Mouse (Mus musculus) thymus, adult 2 months (tissue): ENCODE measurements at regions not wholly inside any gene's neighbourhood (a gene's known extent, or its start where the extent isn't known, plus 50 kb on each side); places are given as distances from the start of the nearest gene placed in this dataset.

Source experiments
- DNase-seq: peaks from one replicate; pipeline ENCODE4 v3.0.0; 2021
- H3K27ac ChIP-seq: fragments of 200-500 bp; 2 replicates; pipeline ENCODE4 v1.5.1; 2012; ENCODE audit warnings: low read length, control low read depth; ENCODE audit not compliant: control insufficient read depth, insufficient read depth
- H3K27me3 ChIP-seq: fragments of 200-500 bp; 2 replicates; pipeline ENCODE4 v1.6.1; 2012; ENCODE audit warnings: mild to moderate bottlenecking, low read length, moderate library complexity, mixed read lengths; ENCODE audit not compliant: control insufficient read depth, insufficient read depth
- H3K36me3 ChIP-seq: fragments of 200-500 bp; 2 replicates; pipeline ENCODE4 v1.6.1; 2012; ENCODE audit warnings: mild to moderate bottlenecking, low read length, moderate library complexity; ENCODE audit not compliant: control insufficient read depth, insufficient read depth
- H3K4me1 ChIP-seq: fragments of 200-500 bp; replicated peaks from 2 replicates; pipeline ENCODE4 v1.6.1; 2012; ENCODE audit warnings: low read length; ENCODE audit not compliant: control insufficient read depth, insufficient read depth
- H3K4me3 ChIP-seq: fragments of 200-500 bp; 2 replicates; pipeline ENCODE4 v1.5.1; 2012; ENCODE audit warnings: mild to moderate bottlenecking, low read length, control low read depth, moderate library complexity; ENCODE audit not compliant: control insufficient read depth, insufficient read depth
- CTCF ChIP-seq: fragments of 200-500 bp; IDR thresholded peaks from 2 replicates; pipeline ENCODE4 v1.5.1; 2012; ENCODE audit warnings: mild to moderate bottlenecking, control low read depth, low read length, moderate library complexity, borderline replicate concordance; ENCODE audit not compliant: control insufficient read depth, poor library complexity, insufficient read depth; ENCODE audit errors: extremely low read depth
- POLR2A ChIP-seq: fragments of 200-500 bp; IDR thresholded peaks from 2 replicates; pipeline ENCODE4 v1.6.1; 2012; ENCODE audit warnings: mild to moderate bottlenecking, low read length, control low read depth, moderate library complexity; ENCODE audit not compliant: control insufficient read depth, poor library complexity, insufficient read depth; ENCODE audit errors: extremely low read depth
- WGBS: fragments of 180-500 bp; shearing (Covaris S2); methylation state at CpG from one replicate; pipeline ENCODE4 v1.1.7; 2018; 5-methylcytosine and 5-hydroxymethylcytosine counted together

GRCm38 (mm10) chr8:127768311-127768710 lies 590.1 kb upstream of the Nrp1 start:
- Histone ChIP-seq H3K4me1 (no peaks in the 10 kb centered on the region), H3K36me3 (no peaks in the 10 kb centered on the region), H3K27me3 (no peaks in the 10 kb centered on the region), H3K27ac (no peak overlapping the region), H3K4me3 (no peak overlapping the region)
- whole genome bisulfite sequencing, result 91% methylated on average over 3 of the region's 3 CpGs
- TF ChIP-seq CTCF, result no peak
- no peak for TF ChIP-seq POLR2A
- no peak for DNase-seq

- whole genome bisulfite sequencing, result 100% methylated on average over 1 of the region's 1 CpGs
- no peak for TF ChIP-seq CTCF
Observed at GRCm38 (mm10) chr8:127769651-127770050, 588.8 kb upstream of the Nrp1 start.

GRCm38 (mm10) chr8:127771781-127772180 lies 586.6 kb upstream of the Nrp1 start:
- no peak overlapping the region for H3K4me3 ChIP-seq
- WGBS, result 82% methylated on average over 1 of the region's 1 CpGs

More at GRCm38 (mm10) chr8:127769651-127770050, 588.8 kb upstream of the Nrp1 start:
- Histone ChIP-seq H3K27ac (no peak overlapping the region), H3K4me1 (no peaks in the 10 kb centered on the region), H3K27me3 (no peaks in the 10 kb centered on the region), H3K4me3 (no peak overlapping the region), H3K36me3 (no peaks in the 10 kb centered on the region)
- DNase-seq, result no peak

GRCm38 (mm10) chr8:127772415-127772814 lies 586.0 kb upstream of the Nrp1 start:
- Histone ChIP-seq H3K36me3 (no peaks in the 10 kb centered on the region), H3K4me3 (no peak overlapping the region), H3K27ac (no peak overlapping the region), H3K27me3 (no peaks in the 10 kb centered on the region), H3K4me1 (peaks cover 3% of the 10 kb centered on the region; the same call in 1 of the 2 replicates)
- 88% methylated on average over 3 of the region's 3 CpGs for WGBS
- TF ChIP-seq CTCF (no peak), POLR2A (no peak)
- DNase-seq, result no peak

More at GRCm38 (mm10) chr8:127771781-127772180, 586.6 kb upstream of the Nrp1 start:
- no peaks in the 10 kb centered on the region for H3K27me3 ChIP-seq
- H3K27ac ChIP-seq, result no peak overlapping the region
- TF ChIP-seq CTCF (no peak), POLR2A (no peak)
- no peaks in the 10 kb centered on the region for H3K36me3 ChIP-seq
- H3K4me1 ChIP-seq, result peaks cover 3% of the 10 kb centered on the region; the same call in 1 of the 2 replicates
- DNase-seq, result no peak

DNA sequence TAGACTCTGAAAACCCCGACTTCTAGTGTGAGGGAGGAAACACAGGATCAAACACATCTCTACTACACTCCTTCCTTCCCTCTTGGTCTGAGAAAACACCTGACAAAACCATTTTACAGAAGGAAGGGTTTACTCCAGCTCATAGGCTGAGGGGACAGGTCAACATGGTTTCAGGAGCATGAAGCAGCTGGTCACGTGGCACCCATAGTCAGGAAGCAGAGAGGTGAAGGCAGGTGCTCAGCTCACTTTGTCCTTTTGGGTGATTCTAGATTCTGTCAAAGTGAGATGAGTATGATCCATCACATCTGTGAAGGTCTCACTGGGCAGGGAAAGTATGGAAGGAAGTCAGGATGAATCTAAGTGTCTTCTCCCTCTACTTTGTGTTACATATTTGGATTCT lies 585.5 kb upstream of the Nrp1 start:
- Histone ChIP-seq H3K27me3 (no peaks in the 10 kb centered on the region), H3K36me3 (no peaks in the 10 kb centered on the region)

DNA sequence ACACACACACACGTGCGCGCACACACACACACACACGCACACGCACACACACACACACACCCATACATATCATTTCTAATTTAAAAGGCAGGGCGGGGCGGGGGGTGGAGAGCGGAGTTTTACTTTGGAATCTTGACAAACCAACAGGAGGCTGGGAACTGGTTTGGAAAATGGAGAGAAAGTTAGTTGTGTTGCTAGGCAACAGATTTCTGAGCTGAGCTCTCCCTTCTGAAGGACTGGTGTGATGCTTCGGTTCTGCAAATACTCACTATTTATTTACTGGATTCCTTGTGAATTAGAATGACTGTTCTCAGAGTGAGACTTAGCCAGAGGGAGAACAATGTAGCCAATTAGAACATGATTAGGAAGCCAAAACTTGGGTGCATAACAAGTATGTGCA lies 583.8 kb upstream of the Nrp1 start:
- peaks cover 3% of the 10 kb centered on the region; the same call in 1 of the 2 replicates for H3K4me1 ChIP-seq
- H3K27me3 ChIP-seq, result no peaks in the 10 kb centered on the region
- DNase-seq, result no peak
- no peak overlapping the region for H3K4me3 ChIP-seq
- no peaks in the 10 kb centered on the region for H3K36me3 ChIP-seq
- TF ChIP-seq CTCF (no peak), POLR2A (no peak)
- 97% methylated on average over 9 of the region's 9 CpGs for WGBS
- no peak overlapping the region for H3K27ac ChIP-seq

More for the DNA sequence above, 585.5 kb upstream of the Nrp1 start:
- TF ChIP-seq POLR2A (no peak), CTCF (no peak)
- Histone ChIP-seq H3K4me1 (peaks cover 3% of the 10 kb centered on the region; the same call in 1 of the 2 replicates), H3K27ac (no peak overlapping the region), H3K4me3 (no peak overlapping the region)
- 45% methylated on average over 2 of the region's 2 CpGs for WGBS
- DNase-seq, result no peak

- no peak overlapping the region for H3K4me3 ChIP-seq
- no peak overlapping the region for H3K27ac ChIP-seq
- TF ChIP-seq POLR2A, result no peak
- no peak for TF ChIP-seq CTCF
- no peak for DNase-seq
- WGBS, result 74% methylated on average over 1 of the region's 1 CpGs
- H3K4me1 ChIP-seq, result peaks cover 3% of the 10 kb centered on the region; the same call in 1 of the 2 replicates
- H3K27me3 ChIP-seq, result no peaks in the 10 kb centered on the region
- no peaks in the 10 kb centered on the region for H3K36me3 ChIP-seq
Observed at GRCm38 (mm10) chr8:127775160-127775559, 583.2 kb upstream of the Nrp1 start.
